Mouse (Mus musculus): Measurements from ENCODE around the gene Kdelc2. TPM values are rescaled to one million over a fixed set of nuclear protein-coding genes. Genes with fewer than 3 reads are reported as not detected.

Gene Kdelc2
- polyA plus RNA-seq, 2 experiments, result 1.5 to 3.0 TPM

DNA sequence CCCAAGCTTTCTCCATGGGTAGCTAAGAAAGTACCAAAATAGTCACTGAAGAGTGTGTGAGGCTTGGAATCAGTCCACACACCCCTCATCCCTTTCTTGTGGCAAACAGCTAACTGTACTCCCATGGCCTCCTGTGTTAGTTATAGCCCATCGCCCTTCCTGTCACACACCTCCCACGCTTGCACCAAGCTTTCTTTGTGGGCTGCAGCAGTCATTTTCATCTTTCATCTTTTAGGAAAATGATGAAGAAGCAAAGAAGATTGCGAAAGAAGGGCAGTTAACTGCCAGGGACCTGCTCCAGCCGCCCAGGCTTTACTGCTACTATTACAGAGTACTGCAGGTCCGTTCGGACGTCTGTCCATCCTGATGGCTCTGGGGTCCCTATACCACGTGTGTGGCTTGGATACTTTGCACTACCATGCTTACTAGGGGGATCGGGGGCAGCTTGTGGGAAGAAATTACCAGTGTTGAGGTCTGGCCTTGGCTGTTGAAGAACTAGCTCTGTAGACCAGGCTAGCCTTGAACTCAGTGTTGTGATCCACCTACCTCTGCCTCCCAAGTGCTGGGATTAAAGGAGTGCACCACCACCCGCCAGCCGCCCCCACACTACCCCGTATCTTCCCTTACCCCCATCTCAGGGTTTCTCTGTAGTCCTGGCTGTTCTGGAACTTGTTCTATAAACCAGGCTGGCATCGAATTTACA, 14.0 kb downstream of the Kdelc2 start:
- Histone ChIP-seq H3K9me3 (ENCODE audit: control insufficient read depth, low read length) (no peaks in the 10 kb centered on the region), H3K4me2 (ENCODE audit: low read depth) (no peak overlapping the region), H3K4me3 (ENCODE audit: insufficient read depth in 1 of 2, low read depth in 2 of 2, low read length in 2 of 2) (no peak overlapping the region), H3K4me1 (replicated peaks; ENCODE audit: control insufficient read depth in 2 of 2, insufficient read depth in 2 of 2, low read length in 1 of 2) (0 out of 4 replicates have a peak, but pooled peaks cover 0 to 2% of the 10 kb centered on the region in 2 experiments), H3K36me3 (replicated peaks; ENCODE audit: control insufficient read depth, insufficient read depth, low read depth) (no peaks in the 10 kb centered on the region), H3K9ac (replicated peaks) (no peak overlapping the region), H3K27ac (no peak overlapping the region), H3K27me3 (ENCODE audit: control insufficient read depth, insufficient read depth, low read length) (no peaks in the 10 kb centered on the region)
- DNase-seq (ENCODE audit: low read depth in 3 of 3, low spot score in 3 of 3) (no peak), ATAC-seq (ENCODE audit: insufficient read depth) (no peak)
- TF ChIP-seq CTCF (IDR thresholded peaks at IDR 0.05; ENCODE audit: low read depth) (no peak), EP300 (IDR thresholded peaks at IDR 0.05; ENCODE audit: low read depth) (no peak)
- 60% methylated on average over 13 of the region's 13 CpGs for WGBS (ENCODE audit: insufficient replicate concordance)

DNA sequence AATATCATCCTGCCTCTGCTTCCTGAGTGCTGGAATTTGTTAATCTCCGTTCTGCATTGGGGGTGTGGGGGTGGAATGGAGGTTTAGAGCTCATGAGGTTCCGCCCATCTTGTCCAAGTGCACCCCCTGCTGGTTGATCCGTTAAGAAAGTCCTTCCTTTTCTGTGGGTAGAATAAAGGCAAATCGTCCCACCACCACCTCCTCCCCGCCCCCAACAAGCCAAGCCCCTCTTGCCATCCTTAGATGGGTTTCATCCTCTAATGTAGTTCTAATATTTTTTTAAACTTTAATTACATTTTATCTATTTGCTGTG, 14.5 kb downstream of the Kdelc2 start:
- DNase-seq (ENCODE audit: low read depth in 3 of 3, low spot score in 3 of 3), result peak; percentile 35 to 54 (median 42)
- no peak overlapping the region for H3K27ac ChIP-seq
- no peak for ATAC-seq (ENCODE audit: insufficient read depth)
- H3K9me3 ChIP-seq (ENCODE audit: control insufficient read depth, low read length), result no peaks in the 10 kb centered on the region
- no peak overlapping the region for H3K9ac ChIP-seq (replicated peaks)
- H3K4me2 ChIP-seq (ENCODE audit: low read depth), result no peak overlapping the region
- peak; percentile 77 for TF ChIP-seq CTCF (IDR thresholded peaks at IDR 0.05; ENCODE audit: low read depth)
- no peak for TF ChIP-seq EP300 (IDR thresholded peaks at IDR 0.05; ENCODE audit: low read depth)
- H3K36me3 ChIP-seq (replicated peaks; ENCODE audit: control insufficient read depth, insufficient read depth, low read depth), result no peaks in the 10 kb centered on the region
- H3K4me3 ChIP-seq (ENCODE audit: insufficient read depth in 1 of 2, low read depth in 2 of 2, low read length in 2 of 2), result no peak overlapping the region
- 6% methylated on average over 5 of the region's 5 CpGs for WGBS (ENCODE audit: insufficient replicate concordance)
- no peaks in the 10 kb centered on the region for H3K27me3 ChIP-seq (ENCODE audit: control insufficient read depth, insufficient read depth, low read length)
- 0 out of 4 replicates have a peak, but pooled peaks cover 0 to 2% of the 10 kb centered on the region in 2 experiments for H3K4me1 ChIP-seq (replicated peaks; ENCODE audit: control insufficient read depth in 2 of 2, insufficient read depth in 2 of 2, low read length in 1 of 2)

DNA sequence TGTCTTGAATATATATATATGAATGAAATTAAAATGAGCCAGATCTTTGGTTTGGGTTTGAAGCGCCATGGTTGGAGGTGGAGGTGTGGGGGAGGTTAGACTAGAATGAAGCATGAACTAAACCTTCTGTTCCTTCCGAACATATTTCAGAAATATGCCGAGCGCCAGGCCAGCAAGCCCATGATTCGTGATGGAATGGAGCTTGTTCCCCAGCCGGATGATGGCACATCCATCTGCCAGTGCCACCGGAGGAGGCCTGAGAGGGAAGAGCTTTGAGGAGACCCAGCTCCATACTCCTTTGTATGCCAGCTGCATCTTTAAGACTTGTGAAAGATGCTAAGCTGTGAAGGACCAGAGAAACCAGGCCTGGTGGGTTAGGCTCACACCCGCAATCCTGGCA, 15.7 kb downstream of the Kdelc2 start:
- Histone ChIP-seq H3K27ac (no peak overlapping the region), H3K4me2 (ENCODE audit: low read depth) (no peak overlapping the region), H3K4me3 (ENCODE audit: insufficient read depth in 1 of 2, low read depth in 2 of 2, low read length in 2 of 2) (no peak overlapping the region), H3K9ac (replicated peaks) (no peak overlapping the region), H3K27me3 (ENCODE audit: control insufficient read depth, insufficient read depth, low read length) (no peaks in the 10 kb centered on the region), H3K36me3 (replicated peaks; ENCODE audit: control insufficient read depth, insufficient read depth, low read depth) (no peaks in the 10 kb centered on the region), H3K9me3 (ENCODE audit: control insufficient read depth, low read length) (no peaks in the 10 kb centered on the region), H3K4me1 (replicated peaks; ENCODE audit: control insufficient read depth in 2 of 2, insufficient read depth in 2 of 2, low read length in 1 of 2) (peaks cover 0 to 2% of the 10 kb centered on the region in 2 experiments; a peak in 1 of 4 replicates)
- no peak for DNase-seq (ENCODE audit: low read depth in 3 of 3, low spot score in 3 of 3)
- no peak for ATAC-seq (ENCODE audit: insufficient read depth)
- no peak for TF ChIP-seq CTCF (IDR thresholded peaks at IDR 0.05; ENCODE audit: low read depth)
- no peak for TF ChIP-seq EP300 (IDR thresholded peaks at IDR 0.05; ENCODE audit: low read depth)
- WGBS (ENCODE audit: insufficient replicate concordance), result 80% methylated on average over 8 of the region's 8 CpGs

DNA sequence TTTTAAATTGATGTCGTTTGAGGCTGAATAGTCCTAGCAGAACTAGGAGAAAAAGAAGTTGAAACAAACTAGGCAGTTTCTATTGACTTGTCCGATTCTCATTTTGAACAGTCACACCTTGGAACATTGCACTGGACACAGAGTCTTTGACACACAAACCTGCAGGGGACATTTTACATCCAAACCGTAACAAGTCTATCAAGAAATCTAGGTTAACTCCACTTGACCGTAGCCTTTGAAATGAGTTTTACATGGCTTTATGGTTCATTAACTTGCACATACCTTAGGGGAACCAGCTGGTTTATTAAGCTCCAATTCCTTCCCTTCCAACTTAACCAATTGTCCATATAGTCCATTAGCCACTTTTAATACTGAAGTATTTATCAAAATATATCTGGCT, 16.9 kb downstream of the Kdelc2 start:
- Histone ChIP-seq H3K36me3 (replicated peaks; ENCODE audit: control insufficient read depth, insufficient read depth, low read depth) (no peaks in the 10 kb centered on the region), H3K27ac (no peak overlapping the region), H3K4me1 (replicated peaks; ENCODE audit: control insufficient read depth in 2 of 2, insufficient read depth in 2 of 2, low read length in 1 of 2) (peaks cover 0 to 9% of the 10 kb centered on the region in 2 experiments; a peak in 2 of 4 replicates), H3K27me3 (ENCODE audit: control insufficient read depth, insufficient read depth, low read length) (no peaks in the 10 kb centered on the region), H3K9ac (replicated peaks) (no peak overlapping the region), H3K4me2 (ENCODE audit: low read depth) (no peak overlapping the region), H3K4me3 (ENCODE audit: insufficient read depth in 1 of 2, low read depth in 2 of 2, low read length in 2 of 2) (no peak overlapping the region), H3K9me3 (ENCODE audit: control insufficient read depth, low read length) (no peaks in the 10 kb centered on the region)
- 78% methylated on average over 4 of the region's 4 CpGs for WGBS (ENCODE audit: insufficient replicate concordance)
- DNase-seq (ENCODE audit: low read depth in 3 of 3, low spot score in 3 of 3) (no peak), ATAC-seq (ENCODE audit: insufficient read depth) (no peak)
- no peak for TF ChIP-seq CTCF (IDR thresholded peaks at IDR 0.05; ENCODE audit: low read depth)
- TF ChIP-seq EP300 (IDR thresholded peaks at IDR 0.05; ENCODE audit: low read depth), result no peak

DNA sequence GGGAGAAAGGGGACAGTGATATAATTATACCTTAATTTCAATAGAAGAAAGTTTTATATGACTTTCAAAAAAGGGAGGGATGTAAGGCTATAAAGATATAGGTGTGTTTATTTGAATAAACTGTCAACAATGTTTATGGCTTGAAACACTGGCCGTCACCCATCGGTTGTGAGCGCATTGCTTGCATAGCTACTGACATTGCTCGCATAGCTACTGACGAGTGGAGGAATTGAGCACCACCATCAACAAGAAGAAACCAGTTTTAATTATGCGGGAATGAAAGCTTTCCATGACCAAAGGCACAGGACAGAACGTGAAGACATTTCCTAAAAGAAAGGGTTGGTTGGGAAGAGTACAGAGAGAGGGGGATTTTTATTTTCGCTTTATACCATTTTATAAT, 17.3 kb downstream of the Kdelc2 start:
- Histone ChIP-seq H3K27ac (no peak overlapping the region), H3K9me3 (ENCODE audit: control insufficient read depth, low read length) (no peaks in the 10 kb centered on the region), H3K27me3 (ENCODE audit: control insufficient read depth, insufficient read depth, low read length) (no peaks in the 10 kb centered on the region), H3K4me1 (replicated peaks; ENCODE audit: control insufficient read depth in 2 of 2, insufficient read depth in 2 of 2, low read length in 1 of 2) (peaks cover 0 to 9% of the 10 kb centered on the region in 2 experiments; a peak in 2 of 4 replicates), H3K4me2 (ENCODE audit: low read depth) (no peak overlapping the region), H3K4me3 (ENCODE audit: insufficient read depth in 1 of 2, low read depth in 2 of 2, low read length in 2 of 2) (no peak overlapping the region), H3K9ac (replicated peaks) (no peak overlapping the region), H3K36me3 (replicated peaks; ENCODE audit: control insufficient read depth, insufficient read depth, low read depth) (no peaks in the 10 kb centered on the region)
- no peak for DNase-seq (ENCODE audit: low read depth in 3 of 3, low spot score in 3 of 3)
- TF ChIP-seq EP300 (IDR thresholded peaks at IDR 0.05; ENCODE audit: low read depth), result no peak
- TF ChIP-seq CTCF (IDR thresholded peaks at IDR 0.05; ENCODE audit: low read depth), result no peak
- no peak for ATAC-seq (ENCODE audit: insufficient read depth)
- 77% methylated on average over 8 of the region's 8 CpGs for WGBS (ENCODE audit: insufficient replicate concordance)
